Mouse (Mus musculus) MEL (cell line): ENCODE results near the gene Gm12258.

Experiments
- BHLHE40 ChIP-seq: IDR thresholded peaks from 2 replicates; pipeline ENCODE4 v1.6.1; 2012; ENCODE audit warnings: low read depth, mild to moderate bottlenecking, inconsistent platforms, low read length, improper control_type of control experiment, borderline replicate concordance
- NELFE ChIP-seq: IDR thresholded peaks from 2 replicates; pipeline ENCODE4 v1.6.1; 2011; ENCODE audit warnings: low read depth, low read length, improper control_type of control experiment

DNA sequence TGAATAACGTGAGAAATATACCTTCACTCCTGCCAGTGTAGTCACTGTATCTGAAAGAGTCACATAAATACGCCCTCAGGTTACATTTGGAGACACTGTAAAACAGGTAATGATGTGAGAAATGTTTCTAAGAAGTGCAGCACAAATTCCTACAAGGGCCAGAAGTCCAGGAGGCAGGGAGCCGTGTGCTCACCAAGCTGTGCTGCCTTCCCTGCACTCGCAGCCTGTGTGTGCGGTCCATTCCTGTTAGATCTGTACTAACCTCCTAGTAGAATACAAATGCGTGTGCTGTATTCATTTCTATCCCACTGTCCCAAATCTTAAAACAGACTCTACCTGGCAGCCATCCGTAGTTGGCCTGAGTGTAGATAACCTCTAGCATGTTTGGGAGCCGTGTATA, 13.8 kb downstream of the Gm12258 start:
- no peak for TF ChIP-seq BHLHE40
- no peak for TF ChIP-seq NELFE
